Mouse (Mus musculus): Measurements from ENCODE around the gene Poc5.

The Poc5 gene

DNA sequence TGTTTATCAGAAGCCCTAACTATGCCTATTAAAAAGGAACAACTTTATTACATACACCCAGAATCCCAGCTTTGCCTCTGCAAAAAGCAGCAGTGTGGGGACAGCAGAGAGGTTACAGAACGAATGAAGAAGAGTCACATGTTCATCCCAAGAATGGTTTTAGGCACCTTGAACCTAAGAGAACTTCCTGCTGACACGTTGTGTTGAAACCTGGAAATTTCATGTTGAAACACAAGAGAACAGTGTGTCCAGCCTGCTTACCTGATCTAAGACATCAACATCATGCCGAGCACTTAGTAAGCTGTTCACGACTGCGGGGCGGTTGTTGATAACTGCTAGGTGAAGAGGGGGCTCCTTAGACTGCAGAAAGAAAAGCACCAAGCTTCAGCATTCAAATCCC is 44.9 kb downstream of the Poc5 start:
- no peak for DNase-seq

DNA sequence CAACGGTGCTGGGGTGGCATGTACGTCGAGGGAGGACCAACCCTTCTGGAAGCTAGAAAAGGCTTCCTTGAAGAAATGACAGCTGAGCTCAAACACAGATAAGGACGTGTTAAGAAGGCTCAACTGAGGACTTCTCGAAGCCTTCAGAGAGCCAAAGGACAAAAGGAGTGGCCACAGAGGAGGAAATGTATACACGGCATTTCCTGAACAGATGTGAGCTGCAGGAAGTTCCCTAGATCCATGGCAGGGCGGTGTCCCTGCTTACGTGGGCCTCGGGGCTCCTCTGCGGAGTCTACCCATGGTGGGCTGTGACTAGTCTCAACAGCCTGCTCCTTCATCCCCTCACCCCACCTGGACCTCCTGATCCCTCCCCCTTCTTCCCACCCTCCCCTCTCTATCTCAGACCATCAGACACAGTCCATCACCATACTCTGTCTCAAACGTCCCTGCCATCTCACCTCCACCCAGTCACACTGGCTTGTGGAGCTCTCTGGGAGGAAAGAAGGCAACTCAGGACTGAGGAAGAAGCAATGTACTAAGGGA is 45.6 kb downstream of the Poc5 start:
- no peak for DNase-seq

DNA sequence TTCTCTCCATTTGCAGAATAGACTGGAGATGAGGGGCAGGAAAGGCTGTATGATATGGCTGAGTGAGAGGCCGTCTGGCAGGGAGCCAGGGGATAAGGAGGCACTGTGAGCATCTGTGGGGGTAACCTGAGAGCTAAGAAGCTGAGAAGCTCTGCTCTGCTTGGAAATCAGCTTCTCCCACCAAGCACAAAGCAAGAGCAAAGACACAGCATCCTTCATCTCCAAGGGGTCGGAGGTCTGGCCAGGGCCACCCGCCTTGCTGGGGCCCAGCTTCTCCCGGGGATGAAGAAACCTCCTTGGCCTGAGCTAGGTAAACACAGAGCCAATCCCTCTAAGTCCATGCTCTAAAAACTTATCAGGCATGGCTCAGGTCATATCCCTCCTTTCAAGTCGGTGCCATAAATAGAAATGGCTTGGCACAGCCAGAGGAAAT is 46.8 kb downstream of the Poc5 start:
- DNase-seq: no peak

DNA sequence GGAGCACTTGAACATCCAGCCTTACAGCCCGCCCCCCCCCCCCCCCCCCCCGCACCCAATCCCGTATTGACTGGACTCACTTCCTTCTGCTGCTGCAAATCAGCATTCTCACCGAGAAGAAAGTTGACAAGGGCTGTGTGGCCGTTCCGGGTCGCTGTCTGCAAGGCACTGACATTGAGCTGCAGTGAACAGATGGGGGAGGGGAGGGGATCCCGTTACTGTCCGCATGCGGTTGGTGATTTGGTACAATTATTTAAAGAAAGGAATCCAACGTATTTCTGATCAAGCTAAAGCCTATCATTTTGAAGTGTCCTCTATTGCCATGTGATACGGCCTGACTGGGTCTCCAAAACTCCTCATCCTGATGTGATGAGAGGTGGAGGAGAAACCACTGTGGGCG is 47.7 kb downstream of the Poc5 start:
- peak; percentile 52 for DNase-seq

DNA sequence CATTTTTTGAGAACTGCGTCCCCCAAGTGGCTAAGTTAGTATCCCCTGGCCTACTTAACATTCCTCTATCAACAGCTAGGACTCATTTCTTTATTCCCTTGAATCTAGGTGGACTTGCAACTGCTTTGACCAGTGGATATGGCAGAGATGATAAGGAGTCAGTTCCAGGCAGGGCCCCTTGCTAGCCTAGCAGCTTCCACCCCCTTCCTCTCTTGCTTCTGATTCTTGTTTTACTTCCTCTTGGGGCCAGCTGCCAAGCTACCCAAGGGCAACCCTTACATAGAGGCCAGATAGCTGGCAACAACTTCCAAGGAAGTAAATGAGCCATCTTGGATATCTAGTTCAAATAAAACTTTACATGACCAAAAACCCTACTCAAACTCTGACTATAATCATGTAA is 48.8 kb downstream of the Poc5 start:
- no peak for DNase-seq

DNA sequence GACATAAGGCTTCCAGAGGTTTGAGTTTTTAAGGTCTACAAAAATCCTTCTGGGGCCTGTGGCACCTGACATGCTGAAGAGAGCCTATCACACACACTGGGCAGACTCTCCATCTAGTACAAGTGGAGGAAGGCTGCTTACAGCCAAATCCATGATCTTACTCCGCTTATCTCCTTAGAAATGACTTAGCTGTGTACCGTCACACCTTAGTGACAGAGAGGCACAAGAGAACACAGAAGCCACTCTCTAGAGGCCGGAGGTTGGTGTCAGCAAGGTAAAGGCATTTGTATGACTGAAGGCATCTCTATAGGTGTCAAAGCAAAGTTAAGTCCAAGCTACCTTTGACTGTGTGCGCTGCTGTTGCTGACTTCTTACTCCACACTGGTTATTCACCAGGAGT is 52.3 kb downstream of the Poc5 start:
- DNase-seq: no peak

DNA sequence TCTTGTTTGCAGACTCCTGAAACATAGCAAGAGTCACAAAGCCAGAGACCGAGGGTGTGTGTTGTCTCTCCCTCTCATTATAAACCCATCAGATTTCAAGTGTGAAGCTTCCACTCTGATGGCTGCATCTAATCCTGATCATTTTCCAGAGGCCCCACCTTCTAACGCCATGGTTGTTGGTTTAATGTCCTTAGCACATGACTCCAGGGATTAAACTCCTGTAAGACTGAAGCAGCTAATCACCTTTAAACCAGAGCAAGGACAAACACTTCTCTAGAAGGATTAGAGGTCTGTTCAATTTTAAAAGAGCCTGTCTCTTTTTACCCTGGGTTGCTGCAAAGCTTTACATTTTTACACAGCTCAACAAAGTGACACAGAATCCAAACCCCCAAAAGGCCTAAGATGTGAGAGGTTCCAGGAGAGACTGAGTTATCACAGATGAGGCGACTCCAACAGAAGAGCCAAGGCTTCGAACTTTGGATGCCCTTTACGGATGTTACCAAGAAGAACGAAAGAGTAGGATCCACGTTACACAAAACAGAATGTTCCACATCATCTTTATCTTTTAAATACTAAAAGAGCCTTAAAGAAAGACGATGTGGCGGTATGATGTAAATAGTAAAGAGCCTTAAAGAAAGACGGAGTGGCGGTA is 62.2 kb downstream of the Poc5 start:
- DNase-seq: no peak

DNA sequence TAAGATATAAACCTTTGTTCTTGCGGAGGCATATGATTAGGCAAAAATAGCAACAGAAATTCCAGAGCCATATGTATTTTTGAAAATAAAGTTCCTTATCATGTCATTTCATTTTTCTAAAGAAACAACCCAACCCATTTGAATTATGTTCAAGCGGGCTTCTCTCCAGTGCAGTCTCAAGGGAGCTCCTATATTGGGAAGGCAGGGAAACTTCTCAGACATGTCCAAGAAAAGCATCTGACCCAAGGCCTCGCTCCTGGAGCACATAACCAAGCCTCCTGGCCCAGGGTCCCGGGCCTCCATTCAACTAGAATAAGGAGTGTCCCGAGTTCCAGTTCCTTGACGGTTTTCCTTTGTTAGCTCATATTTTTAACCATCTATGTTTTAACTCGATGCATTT is 62.8 kb downstream of the Poc5 start:
- no peak for DNase-seq

DNA sequence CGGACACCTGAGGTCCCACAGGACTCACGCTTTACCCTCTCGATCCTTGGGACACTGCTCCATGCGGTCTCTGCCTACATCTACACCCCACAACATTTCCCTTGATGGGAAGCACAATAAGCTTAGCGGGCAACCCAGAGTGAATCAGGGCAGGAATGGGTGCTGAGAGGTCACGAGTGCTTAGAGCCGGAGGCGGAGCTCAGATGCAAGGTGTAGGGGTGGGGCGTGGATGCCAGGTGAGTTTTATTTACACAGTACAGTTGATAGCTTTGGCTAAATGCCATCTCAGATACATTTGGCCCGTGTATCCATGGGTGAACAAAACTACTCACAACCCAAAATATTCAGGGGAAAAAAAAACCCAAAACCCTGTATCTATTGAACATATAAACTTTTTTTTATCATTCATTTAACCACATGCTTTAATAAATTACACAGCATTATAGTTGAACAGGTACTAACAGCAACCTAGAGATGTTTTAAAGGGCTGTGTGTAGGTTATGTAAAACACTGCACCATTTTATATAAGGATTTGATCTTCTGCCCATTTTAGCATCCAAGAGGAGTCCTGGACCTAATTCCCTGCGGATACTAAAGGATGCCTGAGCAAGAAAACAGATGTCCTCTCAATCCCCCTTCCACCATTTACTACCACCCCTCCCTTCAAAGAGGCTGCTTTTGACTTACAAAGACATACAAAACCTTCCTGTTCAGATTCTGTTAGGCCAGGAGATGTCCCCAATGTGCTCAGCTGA is 63.5 kb downstream of the Poc5 start:
- DNase-seq: no peak

DNA sequence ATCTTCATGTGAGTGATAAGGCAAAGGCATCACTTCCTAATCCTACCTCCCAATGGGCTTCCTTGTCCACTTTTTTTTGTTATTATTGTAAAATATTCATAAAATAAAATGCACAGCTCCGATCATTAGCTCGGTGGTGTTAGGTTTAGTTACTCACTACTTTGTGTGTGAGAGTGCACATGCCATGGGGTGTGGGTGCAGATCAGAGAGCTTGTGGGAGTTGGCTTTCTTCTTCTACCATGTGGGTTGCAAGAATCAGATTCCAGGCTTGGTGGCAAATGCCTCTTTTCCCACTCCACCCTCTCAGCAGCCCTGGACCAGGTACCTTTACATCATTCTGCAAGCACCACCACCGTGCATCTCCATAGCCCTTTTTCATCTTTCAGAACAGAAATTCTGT is 64.5 kb downstream of the Poc5 start:
- DNase-seq: no peak

DNA sequence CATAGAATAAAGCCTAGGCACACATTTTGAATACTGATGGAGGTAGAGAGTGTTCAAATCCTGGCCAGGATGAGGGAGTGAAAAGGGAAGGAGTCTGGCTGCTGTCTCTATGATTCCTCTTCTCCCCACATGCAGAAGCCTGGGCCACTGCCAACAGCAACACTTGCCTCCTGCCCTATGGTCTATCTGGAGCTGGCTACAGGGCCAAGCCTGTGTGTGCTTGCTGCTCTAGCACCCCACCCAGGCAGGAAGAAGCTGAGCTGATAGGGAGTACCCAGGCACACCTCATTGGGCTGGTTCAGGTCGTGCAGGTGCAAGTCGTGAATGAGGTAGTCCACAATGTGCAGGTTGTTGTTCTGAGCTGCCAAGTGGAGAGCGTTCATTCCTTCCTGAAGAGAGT is 66.2 kb downstream of the Poc5 start:
- no peak for DNase-seq

DNA sequence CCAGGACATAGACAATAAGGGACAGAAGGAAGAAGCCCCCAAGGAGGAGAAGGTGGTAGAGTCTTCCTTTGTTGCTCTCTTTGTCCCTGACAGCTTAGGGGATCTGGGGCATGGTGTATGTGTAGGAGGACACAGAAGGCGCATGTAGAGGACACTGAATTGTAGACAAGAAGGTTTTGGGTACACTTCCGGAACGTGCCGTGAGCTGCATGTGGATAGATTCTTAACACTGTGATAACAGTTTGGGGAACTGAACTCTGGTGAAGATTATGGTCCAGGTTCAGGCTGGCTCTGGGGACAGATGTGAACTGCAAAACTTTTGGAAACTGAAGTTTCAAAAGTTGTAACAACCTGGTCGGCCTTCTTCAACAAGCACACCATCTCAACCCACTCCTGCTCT is 69.5 kb downstream of the Poc5 start:
- DNase-seq: no peak

DNA sequence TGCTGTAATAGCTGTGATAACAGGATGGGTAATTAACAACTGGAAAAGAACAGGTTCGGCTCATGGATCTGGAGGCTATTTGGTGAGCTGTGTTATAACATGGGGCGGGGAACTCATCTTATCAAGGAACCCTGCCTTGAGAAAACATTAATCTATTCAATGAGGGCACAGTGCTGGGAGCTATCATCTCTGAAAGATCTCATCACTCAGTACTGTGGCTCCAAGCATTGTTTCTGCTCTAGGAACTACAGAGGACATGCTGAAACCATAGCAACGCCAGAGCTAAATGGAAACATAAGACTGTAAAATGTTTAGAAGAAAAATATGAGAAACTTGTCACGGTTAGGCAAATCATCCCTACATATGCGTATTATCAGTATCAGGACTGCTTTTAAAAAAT is 69.9 kb downstream of the Poc5 start:
- no peak for DNase-seq

DNA sequence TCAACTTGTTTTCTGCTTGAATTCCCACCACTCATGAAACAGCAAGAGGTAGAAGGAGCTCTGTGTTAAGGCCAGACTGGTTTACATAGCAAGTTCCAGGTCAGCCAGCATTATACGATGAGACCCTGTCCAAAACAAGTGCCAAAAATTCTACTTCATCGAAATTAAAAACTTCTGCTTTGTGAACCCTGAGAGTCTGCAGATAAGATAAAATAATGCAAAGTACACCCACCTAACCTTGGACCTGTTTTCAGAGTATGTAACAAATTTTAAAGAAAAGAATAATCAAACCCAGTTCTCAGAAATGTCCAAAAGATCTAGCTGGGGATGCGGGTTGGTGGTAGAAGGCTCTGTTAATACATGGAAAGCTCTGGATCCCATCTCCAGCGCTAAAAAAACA is 70.5 kb downstream of the Poc5 start:
- no peak for DNase-seq

DNA sequence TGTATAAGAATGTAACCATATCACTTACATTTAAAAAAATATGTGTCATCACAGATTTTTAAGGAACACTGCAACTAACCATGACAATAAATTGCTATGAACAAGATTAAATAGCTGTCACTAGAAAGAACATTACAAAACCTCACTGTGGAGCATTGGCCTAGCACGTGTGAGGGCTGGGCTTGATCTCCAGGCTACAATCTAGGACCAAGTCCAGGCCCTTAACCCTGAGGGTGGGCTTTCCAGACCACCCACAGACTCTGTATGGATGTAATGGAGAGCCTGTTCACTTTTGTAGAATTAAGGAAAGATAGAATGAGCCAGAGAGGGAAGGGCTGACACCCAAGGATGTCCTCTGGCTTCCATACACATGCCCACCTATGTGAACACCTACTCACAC is 74.5 kb downstream of the Poc5 start:
- DNase-seq: no peak

DNA sequence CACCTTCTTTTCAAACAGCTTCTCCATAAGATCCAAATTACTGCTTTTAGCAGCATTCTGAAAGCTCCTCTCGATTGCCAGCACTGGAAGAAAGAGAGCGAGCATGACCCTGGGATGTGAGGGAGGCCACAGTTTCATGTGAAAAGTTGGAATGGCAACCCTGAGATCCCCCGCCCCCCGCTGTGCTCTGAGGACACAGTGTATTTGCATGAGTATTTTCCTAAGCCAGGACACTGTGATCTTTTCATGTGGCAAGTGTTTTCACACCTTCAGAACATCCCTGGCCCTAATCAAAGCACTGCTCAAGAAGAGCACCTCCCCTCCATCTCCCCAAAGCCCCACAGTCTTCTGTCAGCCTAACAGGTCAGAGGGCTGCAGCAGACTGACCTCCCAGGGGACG is 77.2 kb downstream of the Poc5 start:
- DNase-seq: no peak

Measured in kidney, adult 18-20 months (tissue).